Comparison of ENCODE assay signal across 8 mouse cellular contexts in genomic region chr5:25497369-25497719, GRCm38 (mm10). TPM values are rescaled to one million over a fixed set of nuclear protein-coding genes. Genes with fewer than 3 reads are reported as not detected.
DNase-seq lines count a peak whose midpoint lies in the region; ATAC-seq and TF ChIP-seq lines count a peak whose summit lies in the region.

No protein-coding gene starts in this region.

- H3K4me1 ChIP-seq in neural tube, embryonic 11.5 days (ENCODE audit: control insufficient read depth, insufficient read depth, low read length), result peaks cover 8% of the 10 kb centered on the region; the same call in 1 of the 2 replicates
- peaks cover 10% of the 10 kb centered on the region for H3K4me1 ChIP-seq in forebrain, postnatal 0 days (ENCODE audit: insufficient read depth)
- peaks cover 14% of the 10 kb centered on the region for H3K4me1 ChIP-seq in limb, embryonic 14.5 days (ENCODE audit: control insufficient read depth, insufficient read depth, low read length)
- H3K4me1 ChIP-seq in neural tube, embryonic 13.5 days (replicated peaks), result peaks cover 28% of the 10 kb centered on the region

- H3K4me2 ChIP-seq in neural tube, embryonic 11.5 days (ENCODE audit: low read depth), result peak overlapping the region; percentile 81
- H3K4me2 ChIP-seq in forebrain, postnatal 0 days (ENCODE audit: low read depth), result peak overlapping the region; percentile 74
- H3K4me2 ChIP-seq in limb, embryonic 14.5 days (replicated peaks; ENCODE audit: low read depth, low read length, severe bottlenecking), result peak overlapping the region; percentile 69
- peak overlapping the region; percentile 76 for H3K4me2 ChIP-seq in neural tube, embryonic 13.5 days

- peak overlapping the region; percentile 98 for H3K4me3 ChIP-seq in neural tube, embryonic 11.5 days (ENCODE audit: low read depth, low read length)
- peak overlapping the region; percentile 96 for H3K4me3 ChIP-seq in forebrain, postnatal 0 days (ENCODE audit: low read depth, low read length)
- peak overlapping the region; percentile 98 for H3K4me3 ChIP-seq in limb, embryonic 14.5 days (replicated peaks; ENCODE audit: low read length)
- H3K4me3 ChIP-seq in neural tube, embryonic 13.5 days, result peak overlapping the region; percentile 98

- peak overlapping the region; percentile 95 for H3K9ac ChIP-seq in neural tube, embryonic 11.5 days (ENCODE audit: low read length)
- H3K9ac ChIP-seq in forebrain, postnatal 0 days, result peak overlapping the region; percentile 96
- H3K9ac ChIP-seq in limb, embryonic 14.5 days (ENCODE audit: low read depth, low read length, severe bottlenecking), result peak overlapping the region; percentile 93
- peak overlapping the region; percentile 96 for H3K9ac ChIP-seq in neural tube, embryonic 13.5 days

- DNase-seq in CD4-positive, CD25-positive, alpha-beta regulatory T cell, adult 2 months (ENCODE audit: low read depth, low spot score), result peak; percentile 44
- DNase-seq in neural tube, embryonic 11.5 days (ENCODE audit: low spot score), result peak; percentile 12
- DNase-seq in neural tube, embryonic 10.5 days (ENCODE audit: extremely low spot score, low spot score), result no peak
- DNase-seq in forebrain, postnatal 0 days, result no peak
- DNase-seq in limb, embryonic 14.5 days (ENCODE audit: low spot score), result no peak
- no peak for DNase-seq in ovary, postnatal 36 days (ENCODE audit: low spot score)

- no peak for ATAC-seq in CD4-positive, CD25-positive, alpha-beta regulatory T cell, adult 4 months
- no peak for ATAC-seq in neural tube, embryonic 11.5 days (ENCODE audit: insufficient read depth, low FRiP score, low TSS enrichment)
- ATAC-seq in forebrain, postnatal 0 days, result no peak
- no peak for ATAC-seq in limb, embryonic 14.5 days (ENCODE audit: low FRiP score, low read depth)
- ATAC-seq in neural tube, embryonic 13.5 days (ENCODE audit: low read depth), result no peak

- no peak overlapping the region; the same call in 1 of the 2 replicates for H3K27ac ChIP-seq in neural tube, embryonic 11.5 days (ENCODE audit: low read depth, low read length)
- H3K27ac ChIP-seq in forebrain, postnatal 0 days (ENCODE audit: low read depth, low read length), result peak overlapping the region; percentile 99
- H3K27ac ChIP-seq in limb, embryonic 14.5 days (replicated peaks; ENCODE audit: low read depth, low read length), result peak overlapping the region; percentile 98
- H3K27ac ChIP-seq in neural tube, embryonic 13.5 days (replicated peaks), result peak overlapping the region; percentile 100

- WGBS in neural tube, embryonic 11.5 days, result 1% methylated on average over 10 of the region's 10 CpGs
- WGBS in forebrain, postnatal 0 days, result 2% methylated on average over 10 of the region's 10 CpGs
- 1% methylated on average over 10 of the region's 10 CpGs for WGBS in limb, embryonic 14.5 days
- WGBS in neural tube, embryonic 13.5 days, result 2% methylated on average over 10 of the region's 10 CpGs

- TF ChIP-seq POLR2A in limb, embryonic 14.5 days (IDR thresholded peaks at IDR 0.05; ENCODE audit: borderline replicate concordance, extremely low read depth, insufficient read depth, insufficient read length), result no peak

- no peaks in the 10 kb centered on the region for H3K36me3 ChIP-seq in neural tube, embryonic 11.5 days (ENCODE audit: control insufficient read depth, insufficient read depth, low read length)
- no peaks in the 10 kb centered on the region for H3K36me3 ChIP-seq in forebrain, postnatal 0 days (ENCODE audit: insufficient read depth)
- H3K36me3 ChIP-seq in limb, embryonic 14.5 days (ENCODE audit: control insufficient read depth, insufficient read depth, low read length), result no peaks in the 10 kb centered on the region
- no peaks in the 10 kb centered on the region; the same call in 1 of the 2 replicates for H3K36me3 ChIP-seq in neural tube, embryonic 13.5 days

- H3K27me3 ChIP-seq in neural tube, embryonic 11.5 days (ENCODE audit: control insufficient read depth, insufficient read depth, low read length), result no peaks in the 10 kb centered on the region
- H3K27me3 ChIP-seq in forebrain, postnatal 0 days (ENCODE audit: insufficient read depth, low read length), result no peaks in the 10 kb centered on the region
- H3K27me3 ChIP-seq in limb, embryonic 14.5 days (ENCODE audit: control insufficient read depth, insufficient read depth, low read length), result no peaks in the 10 kb centered on the region
- H3K27me3 ChIP-seq in neural tube, embryonic 13.5 days, result 0 out of 2 replicates have a peak, but pooled peaks cover 4% of the 10 kb centered on the region

- no peaks in the 10 kb centered on the region; the same call in 1 of the 2 replicates for H3K9me3 ChIP-seq in neural tube, embryonic 11.5 days (ENCODE audit: control insufficient read depth, low read length)
- no peaks in the 10 kb centered on the region for H3K9me3 ChIP-seq in forebrain, postnatal 0 days (ENCODE audit: low read length)
- H3K9me3 ChIP-seq in limb, embryonic 14.5 days (ENCODE audit: control insufficient read depth, low read length), result no peaks in the 10 kb centered on the region
- H3K9me3 ChIP-seq in neural tube, embryonic 13.5 days, result no peaks in the 10 kb centered on the region

- TF ChIP-seq CTCF in forebrain, postnatal 0 days (IDR thresholded peaks at IDR 0.05; ENCODE audit: low read depth), result no peak

RNA-seq across cellular contexts. Expression of gene Kmt2c, which starts 1.2 kb away (rescaled TPM):
- 10 to 100 TPM; 37.5 to 38.5 TPM for polyA plus RNA-seq in CD4-positive, CD25-positive, alpha-beta regulatory T cell, adult 4 months (2017; shearing (Covaris generic))
- 18.7 and 19.8 TPM in 2 replicates for polyA plus RNA-seq in neural tube, embryonic 11.5 days (2014; fragmentation: Nextera tagmentation; extraction: Ambion mirVana)
- total RNA-seq in forebrain, postnatal 0 days (2014; rRNA removed), result 46.7 and 58.9 TPM in 2 replicates
- polyA plus RNA-seq in forebrain, postnatal 0 days (2015; fragmentation: Nextera tagmentation; extraction: Ambion mirVana), result 6.1 and 11.3 TPM in 2 replicates
- 26.5 and 30.4 TPM in 2 replicates for polyA plus RNA-seq in limb, embryonic 14.5 days (2012; rRNA removed)
- polyA plus RNA-seq in limb, embryonic 14.5 days (2014; fragmentation: Nextera tagmentation; extraction: Ambion mirVana), result 19.8 and 24.6 TPM in 2 replicates
- polyA plus RNA-seq in neural tube, embryonic 13.5 days (2015; fragmentation: Nextera tagmentation; extraction: Ambion mirVana), result 16.8 and 19.7 TPM in 2 replicates

RNA-seq across cellular contexts. Expression of gene Cct8l1, which starts 18.5 kb away (rescaled TPM):
- polyA plus RNA-seq in CD4-positive, CD25-positive, alpha-beta regulatory T cell, adult 4 months (2017; shearing (Covaris generic)), result not detected
- polyA plus RNA-seq in neural tube, embryonic 11.5 days (2014; fragmentation: Nextera tagmentation; extraction: Ambion mirVana), result not detected in 2 replicates
- not detected in 2 replicates for total RNA-seq in forebrain, postnatal 0 days (2014; rRNA removed)
- polyA plus RNA-seq in forebrain, postnatal 0 days (2015; fragmentation: Nextera tagmentation; extraction: Ambion mirVana), result not detected in 2 replicates
- 0.04 TPM in 1 of 2 replicates, not detected in the other for polyA plus RNA-seq in limb, embryonic 14.5 days (2012; rRNA removed)
- polyA plus RNA-seq in limb, embryonic 14.5 days (2014; fragmentation: Nextera tagmentation; extraction: Ambion mirVana), result 0.12 TPM in 1 of 2 replicates, not detected in the other
- 0.20 and 0.29 TPM in 2 replicates for polyA plus RNA-seq in neural tube, embryonic 13.5 days (2015; fragmentation: Nextera tagmentation; extraction: Ambion mirVana)

Comparison
In these comparisons a context has a peak if more than half of its experiments do, and no peak if none do; other contexts are left out.
1. DNase-seq: peak in CD4-positive, CD25-positive, alpha-beta regulatory T cell, adult 2 months (single experiment) and neural tube, embryonic 11.5 days (single experiment); none in neural tube, embryonic 10.5 days (single experiment), forebrain, postnatal 0 days (single experiment), limb, embryonic 14.5 days (single experiment) and ovary, postnatal 36 days (single experiment).
2. Peak in every context shown above with its lines, with median percentiles within 50 percentile points of each other: H3K4me2 ChIP-seq, H3K4me3 ChIP-seq and H3K9ac ChIP-seq.